Mouse (Mus musculus): ENCODE measurements around the gene Gm20517.

The Gm20517 gene

GRCm38 (mm10) chr17:47610849-47611660 is at the start of gene Gm20517, which contains the start of the genes Bysl and Med20:
TSS of gene Gm20517 (plus strand) at chr17:47611589.
TSS of gene Bysl (minus strand) at chr17:47611492.
TSS of gene Med20 (plus strand) at chr17:47611582.
- CTCF ChIA-PET, result interaction anchor here (0.5 to 1.5 kb wide), 5 partner anchors 20 to 198 kb away, joined by 3 to 9 read pairs (median 4); partner anchors contain the start of gene Usp49

- CTCF ChIA-PET, result no interaction called here
These were observed 48.5 kb upstream of the Gm20517 start for GRCm38 (mm10) chr17:47562875-47563274.

- CTCF ChIA-PET, result interaction anchor here (1.0 kb wide), 1 partner anchor 31 kb away, joined by 5 read pairs; no protein-coding TSS in a partner anchor
These were observed 46.8 kb upstream of the Gm20517 start for GRCm38 (mm10) chr17:47564612-47565011.

GRCm38 (mm10) chr17:47566133-47566532 is 45.3 kb upstream of the Gm20517 start:
- CTCF ChIA-PET, result interaction anchor here (0.5 kb wide), 1 partner anchor 84 kb away, joined by 3 read pairs; no protein-coding TSS in a partner anchor

- CTCF ChIA-PET, result interaction anchor here (0.6 to 0.7 kb wide), 2 partner anchors 11 to 1168 kb away, joined by 3 to 8 read pairs; no protein-coding TSS in a partner anchor
These were observed 44.1 kb upstream of the Gm20517 start for GRCm38 (mm10) chr17:47567271-47567670.

GRCm38 (mm10) chr17:47568389-47568788 is 43.0 kb upstream of the Gm20517 start:
- CTCF ChIA-PET, result no interaction called here

- CTCF ChIA-PET, result no interaction called here
These were observed 42.4 kb upstream of the Gm20517 start for GRCm38 (mm10) chr17:47568951-47569527.

- CTCF ChIA-PET, result no interaction called here
These were observed 39.8 kb upstream of the Gm20517 start for GRCm38 (mm10) chr17:47571621-47572020.

- CTCF ChIA-PET, result no interaction called here
These were observed 39.0 kb upstream of the Gm20517 start for GRCm38 (mm10) chr17:47572436-47572835.

- CTCF ChIA-PET, result no interaction called here
These were observed 37.4 kb upstream of the Gm20517 start for GRCm38 (mm10) chr17:47574028-47574427.

GRCm38 (mm10) chr17:47574830-47575229 is 36.6 kb upstream of the Gm20517 start:
- CTCF ChIA-PET, result interaction anchor here (0.7 kb wide), 1 partner anchor 19 kb away, joined by 3 read pairs; no protein-coding TSS in a partner anchor

- CTCF ChIA-PET, result no interaction called here
These were observed 32.7 kb upstream of the Gm20517 start for GRCm38 (mm10) chr17:47578655-47579054.

- CTCF ChIA-PET, result no interaction called here
These were observed 30.4 kb upstream of the Gm20517 start for GRCm38 (mm10) chr17:47580962-47581361.

GRCm38 (mm10) chr17:47588517-47588916 is 22.9 kb upstream of the Gm20517 start:
- CTCF ChIA-PET, result no interaction called here

- CTCF ChIA-PET, result interaction anchor here (0.7 kb wide), 2 partner anchors 37 to 282 kb away, joined by 5 to 7 read pairs; no protein-coding TSS in a partner anchor
These were observed 20.3 kb upstream of the Gm20517 start for GRCm38 (mm10) chr17:47591073-47591472.

GRCm38 (mm10) chr17:47593215-47593853 is 18.1 kb upstream of the Gm20517 start:
- CTCF ChIA-PET, result interaction anchor here (0.6 to 0.7 kb wide), 2 partner anchors 10 to 355 kb away, joined by 3 to 4 read pairs; no protein-coding TSS in a partner anchor

- CTCF ChIA-PET, result interaction anchor here (0.6 to 0.7 kb wide), 2 partner anchors 10 to 354 kb away, joined by 3 to 4 read pairs; no protein-coding TSS in a partner anchor
These were observed 17.6 kb upstream of the Gm20517 start for GRCm38 (mm10) chr17:47593854-47594182.

- CTCF ChIA-PET, result interaction anchor here (0.7 kb wide), 1 partner anchor 11 kb away, joined by 3 read pairs; no protein-coding TSS in a partner anchor
These were observed 17.0 kb upstream of the Gm20517 start for GRCm38 (mm10) chr17:47594183-47594968.

- CTCF ChIA-PET, result interaction anchor here (0.6 to 0.7 kb wide), 2 partner anchors 79 to 95 kb away, joined by 14 to 30 read pairs; no protein-coding TSS in a partner anchor
These were observed 16.5 kb upstream of the Gm20517 start for GRCm38 (mm10) chr17:47594969-47595247.

- CTCF ChIA-PET, result interaction anchor here (0.6 to 1.1 kb wide), 6 partner anchors 9 to 196 kb away, joined by 3 to 30 read pairs (median 8); no protein-coding TSS in a partner anchor
These were observed 15.9 kb upstream of the Gm20517 start for GRCm38 (mm10) chr17:47595248-47596161.

All from spleen, embryonic (tissue).